Mouse (Mus musculus): ENCODE results near the gene Shc1. TPM values are rescaled to one million over a fixed set of nuclear protein-coding genes. Genes with fewer than 3 reads are reported as not detected.
A peak's percentile ranks its signal among the peaks of the same experiment; 100 is the strongest.

The Shc1 gene
- total RNA-seq (2014; rRNA removed), result 29.6 and 33.4 TPM in 2 replicates
- 12.8 and 13.9 TPM in 2 replicates for polyA plus RNA-seq (2015; fragmentation: Nextera tagmentation; extraction: Ambion mirVana)

GRCm38 (mm10) chr3:89418170-89418860 is at the start of gene Shc1, which contains the start of gene Cks1b:
Shc1 (plus strand) TSS chr3:89418443.
Cks1b (minus strand) TSS chr3:89418383.
- under 1% methylated on average over 39 of the region's 39 CpGs for WGBS
- no peaks in the 10 kb centered on the region for H3K9me3 ChIP-seq (ENCODE audit: low read length)
- H3K4me1 ChIP-seq (ENCODE audit: insufficient read depth, low read length), result peaks cover 14% of the 10 kb centered on the region
- DNase-seq (ENCODE audit: low spot score), result peak; percentile 99
- H3K36me3 ChIP-seq (ENCODE audit: insufficient read depth, low read length), result peaks cover 11% of the 10 kb centered on the region
- peak; percentile 97 for ATAC-seq
- H3K27ac ChIP-seq, result peak within 1 kb of the TSS; percentile 85
- no peaks in the 10 kb centered on the region for H3K27me3 ChIP-seq (ENCODE audit: insufficient read depth, low read length)
- H3K9ac ChIP-seq (replicated peaks; ENCODE audit: low read length), result peak within 1 kb of the TSS; percentile 55
- peak within 1 kb of the TSS; percentile 99 for H3K4me2 ChIP-seq (ENCODE audit: low read depth, low read length)
- no peak for TF ChIP-seq CTCF (IDR thresholded peaks at IDR 0.05; ENCODE audit: low read depth)
- H3K4me3 ChIP-seq (ENCODE audit: low read length), result peak within 1 kb of the TSS; percentile 70

- Histone ChIP-seq H3K36me3 (ENCODE audit: insufficient read depth, low read length) (no peaks in the 10 kb centered on the region), H3K9me3 (ENCODE audit: low read length) (no peaks in the 10 kb centered on the region), H3K27ac (no peak overlapping the region), H3K4me3 (ENCODE audit: low read length) (no peak overlapping the region), H3K9ac (replicated peaks; ENCODE audit: low read length) (no peak overlapping the region), H3K4me2 (ENCODE audit: low read depth, low read length) (no peak overlapping the region), H3K27me3 (ENCODE audit: insufficient read depth, low read length) (no peaks in the 10 kb centered on the region), H3K4me1 (ENCODE audit: insufficient read depth, low read length) (0 out of 2 replicates have a peak, but pooled peaks cover 2% of the 10 kb centered on the region)
- 46% methylated on average over 5 of the region's 5 CpGs for WGBS
- no peak for TF ChIP-seq CTCF (IDR thresholded peaks at IDR 0.05; ENCODE audit: low read depth)
- ATAC-seq (no peak), DNase-seq (ENCODE audit: low spot score) (no peak)
Observed at GRCm38 (mm10) chr3:89373581-89374231, 44.5 kb upstream of the Shc1 start.

- Histone ChIP-seq H3K36me3 (ENCODE audit: insufficient read depth, low read length) (no peaks in the 10 kb centered on the region), H3K27me3 (ENCODE audit: insufficient read depth, low read length) (no peaks in the 10 kb centered on the region), H3K9ac (replicated peaks; ENCODE audit: low read length) (peak overlapping the region; percentile 68; the same call in 1 of the 2 replicates), H3K4me1 (ENCODE audit: insufficient read depth, low read length) (0 out of 2 replicates have a peak, but pooled peaks cover 4% of the 10 kb centered on the region), H3K9me3 (ENCODE audit: low read length) (no peaks in the 10 kb centered on the region), H3K4me3 (ENCODE audit: low read length) (peak overlapping the region; percentile 45; the same call in 1 of the 2 replicates), H3K27ac (no peak overlapping the region), H3K4me2 (ENCODE audit: low read depth, low read length) (peak overlapping the region; percentile 80; the same call in 1 of the 2 replicates)
- DNase-seq (ENCODE audit: low spot score) (no peak), ATAC-seq (peak; percentile 5)
- 72% methylated on average over 4 of the region's 4 CpGs for WGBS
- no peak for TF ChIP-seq CTCF (IDR thresholded peaks at IDR 0.05; ENCODE audit: low read depth)
Observed at GRCm38 (mm10) chr3:89377831-89378230, 40.4 kb upstream of the Shc1 start.

DNA sequence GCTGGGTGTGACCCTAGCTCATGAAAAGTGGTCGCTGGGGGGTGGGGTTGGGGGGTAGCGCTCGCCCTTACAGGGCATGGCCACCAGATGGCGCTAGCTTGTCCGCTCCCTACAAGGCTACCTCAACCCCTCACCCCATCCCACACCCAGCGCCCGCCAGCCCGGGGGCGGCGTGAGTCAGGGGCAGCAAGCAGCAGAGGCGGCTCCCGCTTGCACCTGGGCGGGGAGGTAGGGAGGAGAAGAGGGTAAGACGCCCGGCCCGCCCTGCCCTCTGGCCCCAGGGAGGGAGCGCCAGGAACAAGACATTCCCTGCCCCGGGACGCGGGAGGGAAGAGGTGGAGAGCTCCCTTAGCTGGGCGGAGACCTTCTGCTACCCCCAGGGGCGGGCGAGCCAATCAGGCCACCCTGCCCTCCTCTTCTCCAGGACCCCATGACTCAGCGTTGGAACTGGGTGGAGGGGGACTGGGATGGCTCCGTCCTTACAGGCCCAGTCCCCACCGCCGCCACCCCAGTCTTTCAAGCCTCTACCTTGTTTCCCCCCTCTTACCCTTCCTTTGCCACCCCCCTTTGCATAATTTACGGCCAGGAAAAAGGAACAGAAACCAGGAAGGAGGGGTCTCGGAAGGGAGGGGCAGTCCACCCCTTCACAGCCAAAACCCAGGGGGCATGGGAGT is 39.7 kb upstream of the Shc1 start:
- Histone ChIP-seq H3K9me3 (ENCODE audit: low read length) (no peaks in the 10 kb centered on the region), H3K9ac (replicated peaks; ENCODE audit: low read length) (peak overlapping the region; percentile 68), H3K4me2 (ENCODE audit: low read depth, low read length) (peak overlapping the region; percentile 80), H3K4me3 (ENCODE audit: low read length) (peak overlapping the region; percentile 45), H3K27me3 (ENCODE audit: insufficient read depth, low read length) (no peaks in the 10 kb centered on the region), H3K36me3 (ENCODE audit: insufficient read depth, low read length) (no peaks in the 10 kb centered on the region), H3K27ac (peak overlapping the region; percentile 16; the same call in 1 of the 2 replicates), H3K4me1 (ENCODE audit: insufficient read depth, low read length) (0 out of 2 replicates have a peak, but pooled peaks cover 4% of the 10 kb centered on the region)
- DNase-seq (ENCODE audit: low spot score), result peak; percentile 84
- WGBS, result 5% methylated on average over 27 of the region's 29 CpGs
- ATAC-seq, result peak; percentile 95
- peak; percentile 95 for TF ChIP-seq CTCF (IDR thresholded peaks at IDR 0.05; ENCODE audit: low read depth)

- H3K4me1 ChIP-seq (ENCODE audit: insufficient read depth, low read length), result 0 out of 2 replicates have a peak, but pooled peaks cover 4% of the 10 kb centered on the region
- no peak for ATAC-seq
- no peak overlapping the region for H3K27ac ChIP-seq
- 89% methylated on average over 31 of the region's 31 CpGs for WGBS
- peak overlapping the region; percentile 80 for H3K4me2 ChIP-seq (ENCODE audit: low read depth, low read length)
- H3K36me3 ChIP-seq (ENCODE audit: insufficient read depth, low read length), result no peaks in the 10 kb centered on the region
- H3K9ac ChIP-seq (replicated peaks; ENCODE audit: low read length), result no peak overlapping the region
- H3K27me3 ChIP-seq (ENCODE audit: insufficient read depth, low read length), result no peaks in the 10 kb centered on the region
- no peaks in the 10 kb centered on the region for H3K9me3 ChIP-seq (ENCODE audit: low read length)
- H3K4me3 ChIP-seq (ENCODE audit: low read length), result no peak overlapping the region
- DNase-seq (ENCODE audit: low spot score), result no peak
- no peak for TF ChIP-seq CTCF (IDR thresholded peaks at IDR 0.05; ENCODE audit: low read depth)
Observed at GRCm38 (mm10) chr3:89379388-89380131, 38.7 kb upstream of the Shc1 start.

DNA sequence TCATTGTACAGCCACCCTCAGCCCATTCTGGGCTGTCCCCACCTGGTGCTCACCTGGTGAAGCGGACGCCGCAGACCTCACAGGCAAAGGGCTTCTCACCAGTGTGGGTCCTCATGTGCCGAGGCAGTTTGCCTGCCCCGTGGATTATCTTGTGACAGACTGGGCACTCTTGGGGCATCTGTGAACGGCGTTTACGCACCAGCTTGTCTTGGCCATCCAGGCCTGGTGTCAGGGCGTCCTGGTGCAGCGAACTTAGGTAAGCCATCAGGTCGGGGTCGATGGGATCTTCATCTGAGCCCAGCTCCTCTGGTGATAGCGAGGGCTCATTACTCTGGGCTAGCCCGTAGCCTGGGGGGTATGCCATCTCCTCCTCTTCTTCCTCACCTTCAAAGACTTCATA is 38.0 kb upstream of the Shc1 start:
- TF ChIP-seq CTCF (IDR thresholded peaks at IDR 0.05; ENCODE audit: low read depth), result no peak
- DNase-seq (ENCODE audit: low spot score) (no peak), ATAC-seq (no peak)
- Histone ChIP-seq H3K4me3 (ENCODE audit: low read length) (no peak overlapping the region), H3K4me1 (ENCODE audit: insufficient read depth, low read length) (0 out of 2 replicates have a peak, but pooled peaks cover 4% of the 10 kb centered on the region), H3K36me3 (ENCODE audit: insufficient read depth, low read length) (no peaks in the 10 kb centered on the region), H3K9me3 (ENCODE audit: low read length) (no peaks in the 10 kb centered on the region), H3K27me3 (ENCODE audit: insufficient read depth, low read length) (no peaks in the 10 kb centered on the region), H3K4me2 (ENCODE audit: low read depth, low read length) (no peak overlapping the region), H3K9ac (replicated peaks; ENCODE audit: low read length) (no peak overlapping the region), H3K27ac (no peak overlapping the region)
- 94% methylated on average over 14 of the region's 14 CpGs for WGBS
